Mouse (Mus musculus) bone marrow, adult 2 months (tissue): Measurements from ENCODE around the gene Mpv17l2.

ENCODE experiments used
- CTCF ChIP-seq: fragments of 200-500 bp; IDR thresholded peaks from 2 replicates; pipeline ENCODE4 v1.5.1; 2011; ENCODE audit warnings: low read length, control low read depth; ENCODE audit not compliant: control insufficient read depth, insufficient read depth
- POLR2A ChIP-seq: fragments of 200-500 bp; IDR thresholded peaks from 2 replicates; pipeline ENCODE4 v1.6.1; 2011; ENCODE audit warnings: low read depth, mild to moderate bottlenecking, control low read depth, low read length, borderline replicate concordance; ENCODE audit not compliant: control insufficient read depth

DNA sequence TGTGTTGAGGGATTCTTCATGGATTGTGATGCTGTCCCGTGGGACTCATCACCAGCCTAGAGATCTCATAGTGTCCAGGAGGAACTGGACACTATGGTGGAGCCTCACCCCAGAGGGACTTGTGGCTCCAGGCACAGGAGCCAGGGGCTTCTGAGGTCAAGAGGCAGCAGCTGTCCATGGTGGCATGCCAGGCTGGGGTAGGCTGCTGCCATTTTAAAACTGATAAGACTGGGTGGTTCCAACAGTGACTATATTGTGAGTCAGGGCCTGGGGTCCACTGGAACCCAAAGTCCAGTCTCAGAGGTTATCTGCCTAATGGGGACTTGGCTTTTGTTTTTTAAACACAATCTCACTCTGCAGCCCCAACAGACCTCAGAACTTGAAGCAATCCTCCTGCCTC lies 41.1 kb upstream of the Mpv17l2 start:
- TF ChIP-seq CTCF (no peak), POLR2A (no peak)
